Mouse (Mus musculus) intestine, embryonic 16.5 days (tissue): Measurements from ENCODE around the gene Sertad2. TPM values are rescaled to one million over a fixed set of nuclear protein-coding genes. Genes with fewer than 3 reads are reported as not detected.

Experiments
- ATAC-seq: fragments of 200-750 bp; cut with Nextera tagmentation; 2 replicates; pipeline ENCODE4 v1.8.0; 2017; ENCODE audit warnings: moderate TSS enrichment, moderate library complexity
- H3K27ac ChIP-seq: fragments of 300-500 bp; sonication (generic); 2 replicates; pipeline ENCODE4 v1.5.1; 2014; ENCODE audit warnings: mild to moderate bottlenecking, low read length
- H3K27me3 ChIP-seq: fragments of 300-500 bp; sonication (generic); replicated peaks from 2 replicates; pipeline ENCODE4 v1.6.1; 2014; ENCODE audit warnings: low read length, control low read depth, mixed read lengths; ENCODE audit not compliant: control insufficient read depth, insufficient read depth
- H3K36me3 ChIP-seq: fragments of 300-500 bp; sonication (generic); 2 replicates; pipeline ENCODE4 v1.6.1; 2014; ENCODE audit warnings: low read length, control low read depth; ENCODE audit not compliant: control insufficient read depth, insufficient read depth
- H3K4me1 ChIP-seq: fragments of 300-500 bp; sonication (generic); 2 replicates; pipeline ENCODE4 v1.6.1; 2014; ENCODE audit warnings: low read length, control low read depth, mixed read lengths; ENCODE audit not compliant: control insufficient read depth, insufficient read depth
- H3K4me2 ChIP-seq: fragments of 300-500 bp; sonication (generic); 2 replicates; pipeline ENCODE4 v1.6.1; 2014; ENCODE audit warnings: low read depth, low read length, control low read depth
- H3K4me3 ChIP-seq: fragments of 300-500 bp; sonication (generic); 2 replicates; pipeline ENCODE4 v1.5.1; 2014; ENCODE audit warnings: mild to moderate bottlenecking, low read length
- H3K9ac ChIP-seq: fragments of 300-500 bp; sonication (generic); 2 replicates; pipeline ENCODE4 v1.6.1; 2014; ENCODE audit warnings: low read depth, low read length
- H3K9me3 ChIP-seq: fragments of 300-500 bp; sonication (generic); 2 replicates; pipeline ENCODE4 v1.6.1; 2016; ENCODE audit warnings: low read length, control low read depth; ENCODE audit not compliant: control insufficient read depth
- WGBS: fragments of 180-500 bp; shearing (Covaris S2); extraction: QIAGEN DNeasy Blood & Tissue Kit; methylation state at CpG from one replicate; pipeline ENCODE4 v1.1.7; 2014; 5-methylcytosine and 5-hydroxymethylcytosine counted together
- polyA plus RNA-seq: library from polyadenylated mRNA; unstranded; fragments of >200 nt; fragmentation: Nextera tagmentation; extraction: Ambion mirVana; gene quantifications from 2 replicates; pipeline ENCODE4 v1.2.1, GENCODE M21; 2015

Sertad2 gene
- polyA plus RNA-seq, 1 experiment from 2014 or later: 41.3 TPM

DNA sequence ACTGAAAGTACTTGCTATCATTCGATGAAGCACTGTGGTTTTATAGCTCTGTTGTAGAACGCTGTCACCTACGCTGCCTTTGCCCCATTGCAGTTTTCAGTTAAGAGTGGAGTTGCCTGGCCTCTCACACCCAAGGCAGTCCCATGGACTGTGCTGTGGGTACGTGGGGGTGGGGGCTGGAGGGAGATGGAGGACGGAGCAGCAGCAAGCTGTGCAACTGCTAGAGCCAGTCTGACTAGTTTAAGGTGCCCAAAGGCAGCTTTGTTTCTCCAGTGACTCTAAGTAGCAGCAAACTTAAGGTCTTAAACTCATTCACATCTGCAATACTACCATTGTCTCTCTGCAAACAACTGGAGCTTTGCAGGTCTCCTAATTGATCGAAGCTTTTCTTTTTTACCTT lies 92.6 kb downstream of the Sertad2 start:
- H3K9me3 ChIP-seq: no peaks in the 10 kb centered on the region
- ATAC-seq: peak; percentile 30
- H3K4me2 ChIP-seq: peak overlapping the region; percentile 52
- peak overlapping the region; percentile 97 for H3K27ac ChIP-seq
- peaks cover 19% of the 10 kb centered on the region for H3K4me1 ChIP-seq
- H3K27me3 ChIP-seq: no peaks in the 10 kb centered on the region
- 30% methylated on average over 6 of the region's 6 CpGs for WGBS
- H3K4me3 ChIP-seq: peak overlapping the region; percentile 24
- H3K9ac ChIP-seq: peak overlapping the region; percentile 52
- H3K36me3 ChIP-seq: no peaks in the 10 kb centered on the region

GRCm38 (mm10) chr11:20636114-20636513 lies 93.1 kb downstream of the Sertad2 start:
- Histone ChIP-seq H3K27ac (peak overlapping the region; percentile 97), H3K4me3 (peak overlapping the region; percentile 24), H3K9me3 (no peaks in the 10 kb centered on the region), H3K27me3 (no peaks in the 10 kb centered on the region), H3K4me1 (peaks cover 22% of the 10 kb centered on the region), H3K4me2 (peak overlapping the region; percentile 52), H3K36me3 (no peaks in the 10 kb centered on the region), H3K9ac (peak overlapping the region; percentile 52)
- 53% methylated on average over 4 of the region's 4 CpGs for WGBS
- peak; percentile 73 for ATAC-seq

DNA sequence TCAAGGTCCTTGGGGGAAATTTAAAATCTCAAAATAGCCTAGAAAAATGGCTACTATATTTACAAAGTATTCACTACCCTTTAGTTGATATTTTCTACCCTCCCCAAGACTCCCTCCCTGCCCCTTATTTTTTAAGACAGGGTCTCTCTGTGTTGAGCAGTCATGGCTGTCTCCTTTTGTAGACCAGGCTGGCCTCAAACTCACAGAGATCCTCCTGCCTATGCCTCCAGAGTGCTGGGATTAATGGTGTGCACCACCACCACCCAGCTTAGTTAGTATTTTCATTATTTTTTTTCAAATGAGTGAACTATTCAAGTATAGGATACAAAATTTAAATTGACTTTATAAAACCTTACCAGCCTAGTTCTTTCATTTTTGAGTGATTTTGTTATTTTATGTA lies 94.0 kb downstream of the Sertad2 start:
- H3K27ac ChIP-seq: no peak overlapping the region
- H3K27me3 ChIP-seq: no peaks in the 10 kb centered on the region
- no peaks in the 10 kb centered on the region for H3K9me3 ChIP-seq
- no peaks in the 10 kb centered on the region for H3K36me3 ChIP-seq
- peaks cover 22% of the 10 kb centered on the region for H3K4me1 ChIP-seq
- H3K4me2 ChIP-seq: no peak overlapping the region
- no peak for ATAC-seq
- no peak overlapping the region for H3K9ac ChIP-seq
- no peak overlapping the region for H3K4me3 ChIP-seq

DNA sequence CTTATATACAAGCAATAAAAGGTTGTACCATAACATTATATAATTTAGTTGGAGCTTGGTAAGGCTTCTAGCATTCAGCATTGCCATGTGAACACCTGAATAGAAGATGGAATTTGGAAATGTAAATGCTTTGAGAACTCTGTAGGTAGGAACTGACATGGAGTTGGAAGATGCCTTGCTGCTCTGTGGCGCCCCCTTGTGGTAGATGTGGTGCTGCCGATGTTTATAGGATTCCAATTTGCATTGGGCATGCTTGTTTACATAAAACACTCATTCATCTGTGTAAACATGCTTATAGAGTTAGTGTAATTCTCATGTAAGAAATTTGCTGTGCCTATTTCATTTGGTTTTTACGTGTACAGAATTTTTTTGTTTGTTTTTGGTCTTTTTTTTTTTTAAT lies 95.8 kb downstream of the Sertad2 start:
- ATAC-seq: no peak
- Histone ChIP-seq H3K9ac (no peak overlapping the region), H3K36me3 (no peaks in the 10 kb centered on the region), H3K4me1 (peaks cover 20% of the 10 kb centered on the region), H3K4me3 (no peak overlapping the region), H3K27ac (no peak overlapping the region), H3K9me3 (no peaks in the 10 kb centered on the region), H3K4me2 (no peak overlapping the region), H3K27me3 (no peaks in the 10 kb centered on the region)
- 17% methylated on average over 3 of the region's 3 CpGs for WGBS

DNA sequence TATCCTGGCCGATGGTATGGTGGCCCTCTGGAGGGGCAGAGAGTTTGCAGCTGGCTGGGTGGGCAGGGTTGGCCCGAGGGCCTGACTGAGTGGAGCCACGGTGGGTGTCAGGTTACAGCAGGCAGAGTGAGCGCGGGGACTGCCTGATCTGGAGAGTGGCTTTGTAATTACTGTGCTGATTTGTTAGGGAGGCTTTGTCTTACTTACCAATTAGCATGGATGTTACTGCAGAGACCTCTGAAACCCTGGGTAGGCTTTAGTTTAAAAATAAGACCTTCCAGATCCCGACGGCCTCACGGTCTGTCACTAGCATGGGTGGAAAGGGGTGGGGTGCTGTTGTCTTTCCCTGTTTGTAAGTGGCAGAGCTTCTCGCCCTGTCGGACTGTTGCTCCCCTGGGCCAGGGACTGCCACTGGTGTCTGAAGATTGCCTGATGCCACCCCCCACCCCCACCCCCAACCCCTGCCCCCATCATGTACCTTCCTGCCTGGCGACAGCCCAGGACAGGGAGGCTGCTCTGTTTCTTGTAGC lies 96.9 kb downstream of the Sertad2 start:
- H3K27me3 ChIP-seq: no peaks in the 10 kb centered on the region
- peak overlapping the region; percentile 47 for H3K9ac ChIP-seq
- 7% methylated on average over 11 of the region's 11 CpGs for WGBS
- no peak overlapping the region for H3K4me3 ChIP-seq
- peak overlapping the region; percentile 55; the same call in 1 of the 2 replicates for H3K27ac ChIP-seq
- H3K36me3 ChIP-seq: no peaks in the 10 kb centered on the region
- peaks cover 26% of the 10 kb centered on the region for H3K4me1 ChIP-seq
- H3K9me3 ChIP-seq: no peaks in the 10 kb centered on the region
- peak overlapping the region; percentile 35 for H3K4me2 ChIP-seq
- 0 out of 2 replicates have a peak, but pooled peaks have one; percentile 26 for ATAC-seq

GRCm38 (mm10) chr11:20642321-20642720 lies 99.3 kb downstream of the Sertad2 start:
- no peaks in the 10 kb centered on the region for H3K9me3 ChIP-seq
- H3K27me3 ChIP-seq: no peaks in the 10 kb centered on the region
- H3K4me1 ChIP-seq: peaks cover 35% of the 10 kb centered on the region
- no peak overlapping the region for H3K9ac ChIP-seq
- no peaks in the 10 kb centered on the region for H3K36me3 ChIP-seq
- no peak overlapping the region for H3K27ac ChIP-seq
- no peak overlapping the region for H3K4me3 ChIP-seq
- ATAC-seq: no peak
- H3K4me2 ChIP-seq: no peak overlapping the region
- WGBS: 78% methylated on average over 5 of the region's 5 CpGs

GRCm38 (mm10) chr11:20643161-20643560 lies 100.1 kb downstream of the Sertad2 start:
- WGBS: 57% methylated on average over 5 of the region's 5 CpGs
- peaks cover 4% of the 10 kb centered on the region for H3K36me3 ChIP-seq
- no peaks in the 10 kb centered on the region for H3K9me3 ChIP-seq
- H3K4me1 ChIP-seq: peaks cover 44% of the 10 kb centered on the region
- ATAC-seq: no peak
- no peaks in the 10 kb centered on the region for H3K27me3 ChIP-seq
- H3K27ac ChIP-seq: no peak overlapping the region
- H3K4me2 ChIP-seq: no peak overlapping the region
- no peak overlapping the region for H3K9ac ChIP-seq
- H3K4me3 ChIP-seq: no peak overlapping the region

GRCm38 (mm10) chr11:20644166-20644565 lies 101.1 kb downstream of the Sertad2 start:
- H3K9ac ChIP-seq: 0 out of 2 replicates have a peak overlapping the region, but pooled peaks have one; percentile 14
- H3K4me2 ChIP-seq: no peak overlapping the region
- H3K36me3 ChIP-seq: peaks cover 8% of the 10 kb centered on the region
- no peak for ATAC-seq
- peaks cover 45% of the 10 kb centered on the region for H3K4me1 ChIP-seq
- H3K27me3 ChIP-seq: no peaks in the 10 kb centered on the region
- no peaks in the 10 kb centered on the region for H3K9me3 ChIP-seq
- H3K27ac ChIP-seq: no peak overlapping the region
- WGBS: 73% methylated on average over 1 of the region's 1 CpGs
- H3K4me3 ChIP-seq: no peak overlapping the region

- H3K27ac ChIP-seq: no peak overlapping the region
- no peak overlapping the region for H3K4me3 ChIP-seq
- H3K36me3 ChIP-seq: peaks cover 8% of the 10 kb centered on the region
- H3K9me3 ChIP-seq: no peaks in the 10 kb centered on the region
- H3K4me1 ChIP-seq: peaks cover 40% of the 10 kb centered on the region
- 60% methylated on average over 6 of the region's 6 CpGs for WGBS
- no peaks in the 10 kb centered on the region for H3K27me3 ChIP-seq
- no peak overlapping the region for H3K9ac ChIP-seq
- ATAC-seq: no peak
- no peak overlapping the region for H3K4me2 ChIP-seq
Measured at GRCm38 (mm10) chr11:20644872-20645271, 101.8 kb downstream of the Sertad2 start.

DNA sequence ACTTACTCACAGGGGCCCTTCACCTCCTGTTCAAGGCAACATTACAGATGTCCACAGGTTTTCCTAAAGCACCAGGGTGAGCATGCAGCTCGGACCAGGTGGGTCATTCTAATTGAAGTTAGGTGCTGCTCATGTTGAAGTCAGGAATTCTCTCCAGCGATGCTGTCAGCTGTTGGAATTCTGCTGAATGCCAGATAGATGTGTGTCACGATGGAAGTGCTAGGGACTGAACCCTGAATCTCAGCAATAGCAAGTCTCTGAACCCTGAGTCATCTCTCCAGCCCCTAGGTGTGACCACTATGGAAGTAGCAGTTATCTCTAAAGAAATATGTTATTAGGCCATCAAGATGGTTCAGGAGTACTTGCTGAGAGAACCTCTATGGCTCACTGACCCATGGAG lies 102.5 kb downstream of the Sertad2 start:
- Histone ChIP-seq H3K9me3 (no peaks in the 10 kb centered on the region), H3K4me1 (peaks cover 33% of the 10 kb centered on the region), H3K4me3 (no peak overlapping the region), H3K27me3 (no peaks in the 10 kb centered on the region), H3K27ac (no peak overlapping the region), H3K9ac (no peak overlapping the region), H3K36me3 (peaks cover 8% of the 10 kb centered on the region), H3K4me2 (no peak overlapping the region)
- WGBS: 81% methylated on average over 3 of the region's 3 CpGs
- ATAC-seq: no peak
